Mouse (Mus musculus) cerebellum, postnatal 4 days (tissue): Measurements from ENCODE around the gene Socs4.
A peak's percentile ranks its signal among the peaks of the same experiment; 100 is the strongest.

ENCODE experiments used
- DNase-seq, 2 experiments: peaks; one replicate each; pipeline ENCODE4 v3.0.0; 2022; ENCODE audit warnings: low spot score in 2 of 2, mixed read lengths in 1 of 2

Socs4 gene

DNA sequence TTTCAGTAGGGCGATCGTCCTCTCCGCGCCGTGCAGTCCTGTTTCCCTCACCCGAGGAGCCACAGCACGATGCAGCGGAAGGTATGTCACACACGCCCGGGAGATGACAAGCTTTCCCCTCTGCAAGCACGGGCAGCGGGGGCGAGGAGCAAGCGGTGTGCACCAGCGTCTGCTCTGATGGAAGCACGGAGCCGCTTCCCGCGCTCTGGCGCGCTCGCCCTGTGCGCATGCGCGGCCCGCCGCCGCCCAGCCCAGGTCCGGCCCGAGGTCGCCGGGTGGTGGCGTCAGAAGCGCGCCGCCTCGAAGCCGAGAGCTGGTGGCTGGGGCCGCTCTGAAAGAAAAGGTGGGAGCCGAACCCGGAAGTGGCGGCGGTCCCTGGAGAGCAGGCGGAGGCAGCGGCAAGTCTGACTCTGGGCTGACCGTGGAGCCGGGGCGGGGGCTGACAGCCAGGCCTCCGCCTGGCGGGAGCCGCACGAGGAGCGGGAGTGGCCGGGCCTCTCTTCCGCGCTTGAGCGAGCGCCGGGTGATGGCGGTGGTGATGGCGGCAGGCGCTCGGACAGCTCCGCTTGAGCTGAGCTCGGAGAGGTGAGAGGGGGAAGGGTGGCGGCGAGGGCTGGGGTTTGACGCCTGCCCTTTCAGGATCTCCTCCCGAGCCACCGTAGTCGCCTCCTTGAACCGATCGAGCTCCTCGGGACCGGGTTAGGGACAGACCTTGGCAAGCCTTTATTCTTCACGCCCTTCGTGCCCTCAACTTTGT is at the start of gene Socs4, which contains the start of gene Wdhd1:
Gene Socs4 (plus strand): TSS at position 295 of the 757 bp plus-strand sequence.
Gene Wdhd1 (minus strand): TSS at position 221 of the 757 bp plus-strand sequence.
- DNase-seq, result peak; percentile 91 to 96

DNA sequence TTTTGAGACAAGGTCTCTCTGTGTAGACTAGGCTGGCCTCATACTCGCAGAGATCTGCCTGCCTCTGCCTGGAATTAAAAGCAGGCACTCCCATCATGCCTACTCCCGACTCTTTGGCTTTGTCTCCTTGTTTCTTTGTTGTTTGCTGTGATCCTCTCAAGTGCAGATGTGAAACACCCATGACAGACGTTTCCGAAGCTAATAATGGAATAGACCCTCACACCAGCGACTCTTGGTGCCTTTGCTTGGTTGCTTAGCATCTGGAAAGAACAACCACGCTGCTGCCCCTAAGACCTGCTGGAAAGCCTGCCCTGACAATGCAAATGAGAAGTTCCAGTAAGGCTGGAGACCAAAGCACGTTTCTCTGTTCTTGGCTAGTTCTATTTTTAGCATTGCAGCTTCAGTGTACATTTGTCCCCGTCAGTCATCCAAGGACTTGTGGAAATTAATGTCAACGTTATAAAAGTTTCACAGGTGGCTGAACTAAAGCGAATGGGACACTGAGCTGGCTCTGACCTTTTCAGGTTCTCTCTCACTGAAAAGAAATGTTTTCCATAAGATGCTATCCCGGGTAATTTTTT is 46.8 kb upstream of the Socs4 start:
- DNase-seq, result no peak

DNA sequence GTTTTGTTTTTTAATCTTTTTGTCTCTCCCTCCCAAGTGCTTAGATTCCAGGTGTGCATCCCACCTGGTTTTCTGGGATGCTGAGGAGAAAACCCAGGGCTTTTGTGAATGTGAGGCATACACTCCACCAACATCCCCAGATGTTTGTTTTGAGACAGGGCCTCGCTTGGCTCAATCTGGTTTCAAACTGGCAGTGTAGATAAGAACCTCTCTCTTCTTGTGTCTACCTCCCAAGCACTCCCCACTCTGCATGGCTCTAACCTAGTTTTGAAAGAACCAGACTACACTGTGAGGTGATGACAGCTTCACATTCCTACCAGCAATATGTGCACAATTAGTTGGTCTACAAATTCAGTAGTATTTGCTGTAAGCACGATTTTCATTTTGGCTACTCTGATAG is 43.1 kb upstream of the Socs4 start:
- DNase-seq, result no peak

DNA sequence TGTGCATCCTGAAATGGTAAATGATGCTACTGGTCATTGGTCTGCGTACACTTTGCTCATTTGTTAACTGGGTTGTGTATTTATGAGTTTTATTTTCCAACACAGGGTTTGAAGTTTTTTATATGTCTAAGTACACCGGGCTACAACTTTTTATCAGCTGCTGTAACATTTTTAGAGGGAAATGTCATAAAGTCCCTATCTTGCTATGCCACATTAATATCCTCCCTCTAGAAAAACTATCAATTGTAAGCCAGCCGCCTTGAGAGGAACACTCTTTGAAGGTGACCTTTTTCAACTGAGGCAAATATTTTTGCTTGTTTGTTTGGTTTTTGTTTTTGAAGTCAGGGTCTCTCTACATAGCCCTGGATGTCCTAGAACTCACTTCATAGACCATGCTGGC is 42.7 kb upstream of the Socs4 start:
- no peak for DNase-seq

- no peak for DNase-seq
These were observed 42.0 kb upstream of the Socs4 start for GRCm38 (mm10) chr14:47234526-47235250.

DNA sequence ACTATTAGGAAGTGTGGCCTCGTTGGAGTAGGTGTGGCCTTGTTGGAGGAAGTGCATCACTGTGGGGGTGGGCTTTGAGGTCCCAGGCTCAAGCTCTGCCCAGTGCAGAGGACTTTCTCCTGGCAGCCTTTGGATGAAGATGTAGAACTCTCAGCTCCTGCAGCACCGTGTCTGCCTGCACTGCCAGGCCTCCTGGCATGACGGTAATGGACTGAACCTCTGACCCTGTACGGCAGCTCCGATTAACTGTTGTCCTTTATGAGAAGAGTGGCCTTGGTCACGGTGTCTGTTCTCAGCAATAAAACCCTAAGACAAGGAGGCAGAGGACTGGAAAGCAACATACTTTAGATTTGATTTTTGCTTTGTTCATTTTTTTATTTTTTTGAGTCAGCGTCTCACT is 40.2 kb upstream of the Socs4 start:
- no peak for DNase-seq

DNA sequence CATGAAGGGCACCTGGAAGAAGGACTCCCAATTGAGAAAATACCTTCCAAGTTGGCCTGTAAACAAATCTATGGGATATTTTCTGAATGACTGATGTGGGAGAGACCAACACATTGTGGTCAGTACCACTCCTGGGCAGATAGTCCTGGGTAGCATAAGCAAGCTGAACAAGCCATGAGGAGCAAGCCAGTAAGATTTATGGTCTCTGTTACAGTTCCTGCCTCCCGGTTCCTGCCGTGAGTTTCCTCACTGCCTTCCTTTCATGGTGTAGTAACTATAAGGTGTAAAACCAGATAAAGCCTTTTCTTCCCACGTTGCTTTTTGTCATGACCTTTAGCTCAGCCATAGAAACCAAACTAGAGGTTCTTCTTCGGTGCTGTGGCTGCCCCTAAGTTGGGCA is 39.4 kb upstream of the Socs4 start:
- DNase-seq, result no peak

DNA sequence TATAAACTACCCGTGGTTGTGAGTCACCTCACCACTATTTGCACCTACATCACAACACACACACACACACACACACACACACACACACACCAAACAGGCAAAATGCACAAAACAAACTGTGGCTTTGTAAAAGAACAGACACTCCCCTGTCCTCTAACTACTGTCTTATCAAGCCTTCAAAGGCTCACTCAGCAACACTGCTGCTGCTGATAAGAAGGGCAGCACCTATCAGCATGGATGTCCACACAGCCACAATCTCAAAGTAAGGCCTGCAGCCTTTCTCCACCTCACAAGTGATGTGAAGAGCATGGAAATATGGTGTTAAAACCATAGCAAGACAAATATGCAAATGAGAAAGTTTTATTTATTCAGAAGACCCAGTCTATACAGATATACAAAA is 36.1 kb upstream of the Socs4 start:
- DNase-seq, result no peak

- no peak for DNase-seq
These were observed 35.7 kb upstream of the Socs4 start for GRCm38 (mm10) chr14:47241046-47241445.

- DNase-seq, result no peak
These were observed 34.0 kb upstream of the Socs4 start for GRCm38 (mm10) chr14:47242753-47243152.

- DNase-seq, result no peak
These were observed 26.9 kb upstream of the Socs4 start for GRCm38 (mm10) chr14:47249839-47250238.

DNA sequence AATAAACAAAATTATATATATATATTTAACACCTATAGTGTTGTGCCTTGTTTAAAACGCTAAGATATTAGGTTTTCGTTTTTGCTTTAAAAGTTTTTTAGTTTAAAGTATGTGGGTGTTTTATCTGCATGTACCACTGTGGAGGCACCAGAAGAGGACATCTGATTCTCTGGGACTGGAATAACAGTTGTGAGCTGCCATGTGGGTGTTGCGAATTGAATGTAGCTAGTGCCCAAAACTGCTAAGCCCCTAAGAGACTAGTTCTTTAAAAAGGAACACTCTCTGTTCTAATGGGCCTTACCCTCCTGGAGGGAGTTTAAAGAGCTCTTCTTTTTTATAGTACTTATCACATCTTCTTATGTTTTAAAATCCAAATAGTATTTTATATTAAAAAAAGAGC is 11.9 kb upstream of the Socs4 start:
- DNase-seq, result no peak

GRCm38 (mm10) chr14:47265829-47266228 is 10.9 kb upstream of the Socs4 start:
- DNase-seq, result no peak

DNA sequence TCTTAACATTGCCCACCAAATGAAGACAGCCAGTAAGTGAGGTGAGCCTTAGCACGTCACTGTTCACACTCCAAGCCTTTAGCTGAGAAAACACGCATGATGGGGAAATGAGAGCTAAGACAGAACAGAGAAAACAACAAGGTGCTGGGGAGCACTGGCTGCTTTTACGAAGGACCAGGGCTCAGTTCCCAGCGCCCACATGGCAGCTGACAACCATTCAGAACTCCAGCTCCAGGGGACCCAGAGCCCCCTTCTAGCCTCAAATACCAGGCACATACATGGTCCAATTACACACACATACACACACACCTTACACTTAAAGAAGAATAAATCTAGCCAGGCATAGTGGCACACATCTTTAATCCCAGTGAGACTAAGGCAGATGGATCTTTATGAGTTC is 7.7 kb upstream of the Socs4 start:
- DNase-seq, result no peak

- no peak for DNase-seq
These were observed 7.0 kb upstream of the Socs4 start for GRCm38 (mm10) chr14:47269706-47270105.

- DNase-seq, result no peak
These were observed 3.0 kb upstream of the Socs4 start for GRCm38 (mm10) chr14:47273751-47274150.

DNA sequence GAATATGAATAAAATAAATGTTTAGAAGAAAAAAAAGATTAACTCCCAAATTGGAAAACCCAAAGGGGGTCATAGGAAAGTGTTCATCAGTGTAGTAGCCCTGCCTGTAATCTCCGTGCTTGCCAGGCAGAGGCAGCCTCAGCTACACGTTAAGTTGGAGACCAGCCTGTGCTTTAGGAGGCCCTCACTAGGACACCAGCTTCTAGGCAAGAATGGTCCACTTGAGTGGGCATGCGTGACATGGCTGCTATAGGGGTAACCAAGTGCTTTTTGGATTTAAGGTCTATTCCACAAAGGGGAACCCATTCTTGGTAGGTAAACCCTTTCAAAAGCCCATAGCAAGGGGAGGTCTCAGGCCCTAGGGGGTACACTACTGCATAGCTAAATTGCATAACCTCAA is 1.3 kb upstream of the Socs4 start:
- no peak for DNase-seq

- no peak for DNase-seq
These were observed 611 bp upstream of the Socs4 start for GRCm38 (mm10) chr14:47276036-47276603.

GRCm38 (mm10) chr14:47279058-47279457 is 2.3 kb downstream of the Socs4 start:
- DNase-seq, result no peak

DNA sequence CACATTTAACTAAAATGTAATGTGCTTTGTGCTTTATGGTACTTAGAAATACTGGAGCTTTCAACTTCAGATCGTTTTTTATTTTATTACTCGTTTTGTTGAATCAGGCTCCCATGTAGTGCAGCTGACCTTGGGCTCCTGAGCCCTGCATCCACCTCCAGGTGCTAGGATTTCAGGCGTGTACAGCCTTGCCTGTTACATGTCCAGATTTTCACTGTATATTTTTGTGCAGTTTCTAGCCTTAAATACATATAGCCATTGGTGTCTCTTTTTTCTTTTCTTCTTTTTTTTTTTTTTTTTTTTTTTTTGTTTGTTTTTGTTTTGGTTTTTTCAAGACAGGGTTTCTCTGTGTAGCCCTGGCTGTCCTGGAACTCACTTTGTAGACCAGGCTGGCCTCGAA is 4.8 kb downstream of the Socs4 start:
- DNase-seq, result no peak

DNA sequence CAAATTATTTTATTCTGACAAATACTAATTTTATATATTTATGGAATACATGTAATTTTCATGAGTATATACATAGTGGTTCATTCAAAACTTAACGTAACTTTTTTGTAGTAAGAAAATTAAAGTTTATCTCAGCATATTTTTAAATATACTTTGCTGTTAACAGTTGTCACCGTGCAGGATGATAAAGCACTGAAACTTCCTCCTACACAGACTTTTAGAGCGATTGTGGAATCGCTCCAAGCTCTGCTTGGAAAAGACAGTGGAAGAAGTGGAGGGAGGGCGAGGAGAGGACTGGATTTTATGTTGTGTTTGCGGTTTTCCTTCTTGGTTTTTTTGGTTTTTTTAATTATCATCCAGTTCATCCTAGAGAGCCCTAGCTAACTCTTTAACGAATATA is 6.8 kb downstream of the Socs4 start:
- DNase-seq, result no peak

- no peak for DNase-seq
These were observed 8.5 kb downstream of the Socs4 start for GRCm38 (mm10) chr14:47285271-47285670.

DNA sequence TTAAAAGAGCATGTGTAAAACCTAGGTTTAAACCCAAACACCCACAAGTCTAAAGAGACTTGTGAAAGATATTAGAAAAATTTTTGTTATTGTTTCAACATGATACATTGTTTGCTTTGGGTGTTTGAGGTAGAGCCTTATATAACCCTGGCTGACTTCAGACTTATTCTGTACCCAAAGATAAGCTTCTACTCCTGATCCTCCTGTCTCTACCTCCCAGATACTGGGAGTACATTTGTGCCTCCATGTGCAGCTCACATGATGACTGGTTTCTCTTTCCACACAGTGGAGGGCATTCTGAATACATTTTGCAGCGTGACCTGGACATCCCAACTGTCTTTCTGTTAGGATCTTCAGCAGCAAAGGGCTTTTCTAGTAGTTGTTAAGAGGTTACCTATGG is 9.5 kb downstream of the Socs4 start:
- no peak for DNase-seq
